Mouse (Mus musculus): ENCODE data around the gene Nrxn2.

The Nrxn2 gene

GRCm38 (mm10) chr19:6515448-6515847 is 96.9 kb downstream of the Nrxn2 start:
- no peak for DNase-seq (ENCODE audit: low read depth, low spot score)

GRCm38 (mm10) chr19:6516153-6516552 is 97.6 kb downstream of the Nrxn2 start:
- DNase-seq (ENCODE audit: low read depth, low spot score) = no peak

- DNase-seq (ENCODE audit: low read depth, low spot score) = no peak
Measured at GRCm38 (mm10) chr19:6518601-6519000, 100.1 kb downstream of the Nrxn2 start.

GRCm38 (mm10) chr19:6519483-6519882 is 101.0 kb downstream of the Nrxn2 start:
- no peak for DNase-seq (ENCODE audit: low read depth, low spot score)

GRCm38 (mm10) chr19:6521630-6522029 is 103.1 kb downstream of the Nrxn2 start:
- no peak for DNase-seq (ENCODE audit: low read depth, low spot score)

GRCm38 (mm10) chr19:6522289-6522688 is 103.8 kb downstream of the Nrxn2 start:
- no peak for DNase-seq (ENCODE audit: low read depth, low spot score)

- no peak for DNase-seq (ENCODE audit: low read depth, low spot score)
Measured at GRCm38 (mm10) chr19:6525023-6525422, 106.5 kb downstream of the Nrxn2 start.

- DNase-seq (ENCODE audit: low read depth, low spot score) = no peak
Measured at GRCm38 (mm10) chr19:6526010-6526409, 107.5 kb downstream of the Nrxn2 start.

- no peak for DNase-seq (ENCODE audit: low read depth, low spot score)
Measured at GRCm38 (mm10) chr19:6527439-6527838, 108.9 kb downstream of the Nrxn2 start.

GRCm38 (mm10) chr19:6527839-6528531 is 109.5 kb downstream of the Nrxn2 start:
- DNase-seq (ENCODE audit: low read depth, low spot score) = no peak

GRCm38 (mm10) chr19:6529265-6529985 is 110.9 kb downstream of the Nrxn2 start:
- DNase-seq (ENCODE audit: low read depth, low spot score) = peak; percentile 55

- DNase-seq (ENCODE audit: low read depth, low spot score) = no peak
Measured at GRCm38 (mm10) chr19:6530359-6530758, 111.8 kb downstream of the Nrxn2 start.

- DNase-seq (ENCODE audit: low read depth, low spot score) = no peak
Measured at GRCm38 (mm10) chr19:6531011-6531631, 112.6 kb downstream of the Nrxn2 start.

GRCm38 (mm10) chr19:6531832-6532471 is 113.4 kb downstream of the Nrxn2 start:
- DNase-seq (ENCODE audit: low read depth, low spot score) = no peak

GRCm38 (mm10) chr19:6532656-6533055 is 114.1 kb downstream of the Nrxn2 start:
- DNase-seq (ENCODE audit: low read depth, low spot score) = no peak

GRCm38 (mm10) chr19:6533290-6534117 is 115.0 kb downstream of the Nrxn2 start:
- DNase-seq (ENCODE audit: low read depth, low spot score) = no peak

- DNase-seq (ENCODE audit: low read depth, low spot score) = no peak
Measured at GRCm38 (mm10) chr19:6534118-6534415, 115.5 kb downstream of the Nrxn2 start.

- DNase-seq (ENCODE audit: low read depth, low spot score) = no peak
Measured at GRCm38 (mm10) chr19:6536201-6536600, 117.7 kb downstream of the Nrxn2 start.

- DNase-seq (ENCODE audit: low read depth, low spot score) = no peak
Measured at GRCm38 (mm10) chr19:6536696-6537095, 118.2 kb downstream of the Nrxn2 start.

- no peak for DNase-seq (ENCODE audit: low read depth, low spot score)
Measured at GRCm38 (mm10) chr19:6537526-6537925, 119.0 kb downstream of the Nrxn2 start.

GRCm38 (mm10) chr19:6538546-6538945 is 120.0 kb downstream of the Nrxn2 start:
- no peak for DNase-seq (ENCODE audit: low read depth, low spot score)

GRCm38 (mm10) chr19:6539592-6539991 is 121.1 kb downstream of the Nrxn2 start:
- no peak for DNase-seq (ENCODE audit: low read depth, low spot score)
